Mouse (Mus musculus) hindbrain, embryonic 14.5 days (tissue): ENCODE measurements around the gene Pram1. TPM values are rescaled to one million over a fixed set of nuclear protein-coding genes. Genes with fewer than 3 reads are reported as not detected.

Source experiments
- ATAC-seq: fragments of 200-750 bp; cut with Nextera tagmentation; 2 replicates; pipeline ENCODE4 v1.8.0; 2017; ENCODE audit warnings: moderate number of reproducible peaks, mild to moderate bottlenecking, moderate TSS enrichment, moderate library complexity; ENCODE audit not compliant: low FRiP score
- DNase-seq: peaks from one replicate; pipeline ENCODE4 v3.0.0-alpha.2; 2015; ENCODE audit warnings: low spot score
- H3K27ac ChIP-seq: fragments of 300-500 bp; sonication (generic); 2 replicates; pipeline ENCODE4 v1.5.1; 2014; ENCODE audit warnings: mild to moderate bottlenecking, moderate library complexity
- H3K27me3 ChIP-seq: fragments of 300-500 bp; sonication (generic); 2 replicates; pipeline ENCODE4 v1.6.1; 2014; ENCODE audit warnings: mild to moderate bottlenecking, low read length, mixed read lengths; ENCODE audit not compliant: control insufficient read depth, insufficient read depth
- H3K36me3 ChIP-seq: fragments of 300-500 bp; sonication (generic); replicated peaks from 2 replicates; pipeline ENCODE4 v1.6.1; 2014; ENCODE audit not compliant: control insufficient read depth, insufficient read depth
- H3K4me1 ChIP-seq: fragments of 300-500 bp; sonication (generic); replicated peaks from 2 replicates; pipeline ENCODE4 v1.6.1; 2014; ENCODE audit warnings: antibody characterized with exemption, low read length, mixed read lengths; ENCODE audit not compliant: control insufficient read depth, insufficient read depth
- H3K4me2 ChIP-seq: fragments of 300-500 bp; sonication (generic); replicated peaks from 2 replicates; pipeline ENCODE4 v1.6.1; 2014; ENCODE audit warnings: mild to moderate bottlenecking, moderate library complexity
- H3K4me3 ChIP-seq: fragments of 300-500 bp; sonication (generic); replicated peaks from 2 replicates; pipeline ENCODE4 v1.5.1; 2014; ENCODE audit warnings: mild to moderate bottlenecking, low read length
- H3K9ac ChIP-seq: fragments of 300-500 bp; sonication (generic); 2 replicates; pipeline ENCODE4 v1.6.1; 2014
- H3K9me3 ChIP-seq: fragments of 300-500 bp; sonication (generic); 2 replicates; pipeline ENCODE4 v1.6.1; 2016; ENCODE audit warnings: low read length; ENCODE audit not compliant: control insufficient read depth
- WGBS: fragments of 180-500 bp; shearing (Covaris S2); extraction: QIAGEN DNeasy Blood & Tissue Kit; methylation state at CpG from one replicate; pipeline ENCODE4 v1.1.7; 2014; 5-methylcytosine and 5-hydroxymethylcytosine counted together
- polyA plus RNA-seq: library from polyadenylated mRNA; unstranded; fragments of >200 nt; fragmentation: Nextera tagmentation; extraction: Ambion mirVana; gene quantifications from 2 replicates; pipeline ENCODE4 v1.2.1, GENCODE M21; 2014

Pram1 gene
- polyA plus RNA-seq, 1 experiment from 2014 or later: 0.37 TPM

DNA sequence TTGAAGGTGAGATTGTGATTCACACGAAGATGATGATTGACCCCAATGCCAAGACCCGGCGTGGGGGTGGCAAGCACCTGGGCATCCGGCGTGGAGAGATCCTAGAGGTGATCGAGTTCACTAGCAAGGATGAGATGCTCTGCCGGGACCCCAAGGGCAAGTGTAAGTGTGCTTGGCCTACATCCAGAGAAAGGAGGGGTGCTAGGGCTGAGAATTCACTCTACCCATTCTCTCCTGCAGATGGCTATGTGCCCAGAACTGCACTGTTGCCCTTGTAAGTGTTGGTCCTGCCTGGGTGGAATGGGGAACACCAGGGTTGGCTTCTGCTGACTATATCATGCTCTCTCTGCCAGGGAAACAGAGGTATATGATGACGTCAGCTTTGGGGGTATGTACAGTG lies 7.2 kb downstream of the Pram1 start:
- DNase-seq (no peak), ATAC-seq (no peak)
- Histone ChIP-seq H3K27ac (no peak overlapping the region), H3K4me3 (no peak overlapping the region), H3K4me2 (no peak overlapping the region), H3K9ac (no peak overlapping the region), H3K27me3 (no peaks in the 10 kb centered on the region), H3K9me3 (no peaks in the 10 kb centered on the region), H3K4me1 (no peaks in the 10 kb centered on the region), H3K36me3 (peaks cover 89% of the 10 kb centered on the region)
- 96% methylated on average over 8 of the region's 8 CpGs for WGBS

DNA sequence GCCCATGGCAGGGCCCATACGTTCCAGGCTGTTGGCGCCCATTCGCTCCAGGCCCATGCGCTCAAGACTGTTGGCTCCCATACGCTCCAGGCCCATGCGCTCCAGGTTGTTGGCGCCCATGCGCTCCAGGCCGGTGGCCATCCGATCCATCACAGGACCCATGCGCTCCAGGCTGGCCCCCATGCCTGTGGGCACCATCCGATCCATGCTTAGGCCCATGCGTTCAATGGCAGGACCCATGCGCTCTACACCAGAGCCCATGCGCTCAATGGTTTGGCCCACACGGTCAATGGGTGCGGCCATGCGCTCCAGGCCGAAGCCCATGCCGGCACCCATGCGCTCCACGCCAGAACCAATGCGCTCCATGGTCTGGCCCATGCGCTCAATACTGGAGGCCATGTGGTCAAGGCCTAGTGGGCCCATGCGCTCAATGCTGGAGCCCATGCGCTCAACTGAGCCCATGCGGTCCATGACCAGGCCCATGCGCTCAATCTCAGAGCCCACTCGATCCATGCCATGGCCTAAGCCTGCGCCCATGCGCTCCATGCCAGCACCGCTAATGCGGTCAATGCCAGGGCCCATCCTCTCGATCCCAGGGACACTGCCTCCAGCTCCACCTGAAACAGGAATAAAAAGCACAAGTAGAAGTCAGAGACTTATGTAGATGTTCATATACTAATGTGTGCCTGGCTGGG lies 12.1 kb downstream of the Pram1 start:
- DNase-seq (no peak), ATAC-seq (peak; percentile 46; the same call in 1 of the 2 replicates)
- H3K36me3 ChIP-seq: peaks cover 98% of the 10 kb centered on the region
- no peaks in the 10 kb centered on the region for H3K4me1 ChIP-seq
- WGBS: 98% methylated on average over 34 of the region's 34 CpGs
- H3K9me3 ChIP-seq: no peaks in the 10 kb centered on the region
- no peaks in the 10 kb centered on the region for H3K27me3 ChIP-seq
- no peak overlapping the region for H3K4me2 ChIP-seq
- H3K4me3 ChIP-seq: no peak overlapping the region
- H3K9ac ChIP-seq: no peak overlapping the region
- no peak overlapping the region for H3K27ac ChIP-seq

DNA sequence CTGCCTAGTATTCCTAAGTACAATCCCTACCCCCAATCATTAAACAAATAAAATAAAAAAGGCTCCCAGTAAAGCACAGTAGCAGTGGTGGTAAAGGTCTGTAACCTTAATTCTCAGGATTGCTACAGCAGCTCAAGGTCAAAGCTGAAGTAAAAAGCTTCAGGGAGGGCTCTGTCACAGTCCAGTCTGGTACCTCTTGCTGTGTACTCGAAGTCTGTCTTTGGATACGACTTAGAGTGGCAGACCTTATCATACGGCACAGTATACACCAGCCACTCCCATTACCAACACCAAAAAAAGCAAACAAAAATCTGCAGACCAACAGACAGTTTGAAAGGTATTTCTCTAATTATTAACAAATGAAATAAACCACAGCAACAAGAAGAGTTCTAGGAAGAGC lies 29.0 kb downstream of the Pram1 start:
- H3K27ac ChIP-seq: no peak overlapping the region
- H3K9ac ChIP-seq: no peak overlapping the region
- 93% methylated on average over 3 of the region's 3 CpGs for WGBS
- no peaks in the 10 kb centered on the region for H3K4me1 ChIP-seq
- H3K36me3 ChIP-seq: peaks cover 67% of the 10 kb centered on the region
- no peak for ATAC-seq
- no peak for DNase-seq
- H3K9me3 ChIP-seq: no peaks in the 10 kb centered on the region
- no peaks in the 10 kb centered on the region for H3K27me3 ChIP-seq
- no peak overlapping the region for H3K4me2 ChIP-seq
- H3K4me3 ChIP-seq: no peak overlapping the region

DNA sequence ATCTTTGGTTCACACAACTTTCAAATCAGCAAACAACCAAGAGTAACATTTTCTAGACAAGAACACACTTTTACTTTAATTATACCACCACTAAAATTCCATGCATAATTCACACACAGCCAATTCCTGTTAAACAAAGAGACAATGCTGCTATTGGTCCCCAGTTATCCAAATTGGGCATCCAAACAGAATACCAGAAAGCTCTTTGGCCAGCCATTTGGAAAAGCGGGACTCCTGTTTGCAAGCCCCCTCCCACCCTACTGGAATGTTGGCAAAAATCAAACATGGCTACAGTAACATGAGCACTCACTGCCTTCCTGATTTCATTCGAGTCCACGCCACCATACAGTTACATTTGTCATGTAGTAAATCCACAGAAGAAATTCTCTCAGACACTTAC lies 31.8 kb downstream of the Pram1 start:
- Histone ChIP-seq H3K27me3 (no peaks in the 10 kb centered on the region), H3K9ac (no peak overlapping the region), H3K9me3 (no peaks in the 10 kb centered on the region), H3K4me1 (no peaks in the 10 kb centered on the region), H3K4me2 (no peak overlapping the region), H3K27ac (no peak overlapping the region), H3K36me3 (peaks cover 51% of the 10 kb centered on the region), H3K4me3 (no peak overlapping the region)
- ATAC-seq: no peak
- WGBS: 91% methylated on average over 3 of the region's 3 CpGs
- no peak for DNase-seq

DNA sequence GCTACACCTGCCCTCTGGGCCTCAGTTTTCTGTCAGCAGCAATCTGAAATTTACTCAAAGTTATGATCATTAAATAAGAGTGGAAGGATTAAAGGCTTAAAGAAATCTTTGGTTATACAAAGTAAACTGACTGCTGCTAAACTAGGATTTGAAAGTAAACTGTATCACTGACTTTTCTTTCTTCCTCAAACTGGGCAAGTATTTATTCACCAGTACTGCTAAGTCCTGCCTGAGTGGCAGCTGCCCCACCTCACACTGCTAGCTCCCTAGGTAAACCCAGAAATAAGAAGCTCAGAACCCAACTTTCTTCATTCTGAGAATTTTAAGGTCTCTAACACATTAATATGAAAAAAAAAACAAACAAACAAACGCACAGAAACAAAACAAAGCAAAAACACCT lies 36.0 kb downstream of the Pram1 start:
- ATAC-seq: no peak
- H3K9ac ChIP-seq: no peak overlapping the region
- no peaks in the 10 kb centered on the region for H3K4me1 ChIP-seq
- no peak for DNase-seq
- H3K27ac ChIP-seq: no peak overlapping the region
- WGBS: 83% methylated on average over 1 of the region's 1 CpGs
- H3K36me3 ChIP-seq: peaks cover 33% of the 10 kb centered on the region
- no peak overlapping the region for H3K4me2 ChIP-seq
- no peaks in the 10 kb centered on the region for H3K27me3 ChIP-seq
- H3K9me3 ChIP-seq: no peaks in the 10 kb centered on the region
- H3K4me3 ChIP-seq: no peak overlapping the region

GRCm38 (mm10) chr17:33675452-33675851 lies 37.6 kb downstream of the Pram1 start:
- Histone ChIP-seq H3K27me3 (no peaks in the 10 kb centered on the region), H3K36me3 (peaks cover 31% of the 10 kb centered on the region), H3K4me3 (no peak overlapping the region), H3K9ac (no peak overlapping the region), H3K9me3 (no peaks in the 10 kb centered on the region), H3K4me2 (no peak overlapping the region), H3K27ac (no peak overlapping the region), H3K4me1 (no peaks in the 10 kb centered on the region)
- no peak for DNase-seq
- no peak for ATAC-seq

DNA sequence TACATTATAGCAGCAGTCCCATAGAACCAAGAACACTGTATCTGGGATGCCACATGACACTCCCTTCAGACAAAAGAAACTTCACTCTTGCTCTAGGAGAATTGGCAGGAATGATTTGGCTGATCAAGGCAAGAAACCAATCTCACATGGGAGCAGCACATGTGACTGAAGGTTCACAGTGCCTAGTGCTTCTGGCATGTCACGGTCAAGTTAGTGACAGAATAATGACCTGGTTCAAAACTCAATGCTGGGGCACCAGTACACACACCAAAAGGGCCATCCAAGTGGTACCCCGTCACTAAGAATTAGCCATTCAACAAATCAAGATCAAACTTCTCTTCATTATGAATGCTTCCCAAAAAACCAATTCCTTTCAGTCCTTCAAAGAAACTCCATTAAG lies 38.2 kb downstream of the Pram1 start:
- Histone ChIP-seq H3K4me3 (no peak overlapping the region), H3K9me3 (no peaks in the 10 kb centered on the region), H3K36me3 (peaks cover 31% of the 10 kb centered on the region), H3K27ac (no peak overlapping the region), H3K4me2 (no peak overlapping the region), H3K9ac (no peak overlapping the region), H3K4me1 (peaks cover 5% of the 10 kb centered on the region), H3K27me3 (no peaks in the 10 kb centered on the region)
- ATAC-seq (no peak), DNase-seq (no peak)
- WGBS: 98% methylated on average over 2 of the region's 2 CpGs

GRCm38 (mm10) chr17:33678771-33679170 lies 40.9 kb downstream of the Pram1 start:
- no peak for DNase-seq
- Histone ChIP-seq H3K27me3 (no peaks in the 10 kb centered on the region), H3K4me3 (no peak overlapping the region), H3K9me3 (no peaks in the 10 kb centered on the region), H3K4me2 (no peak overlapping the region), H3K27ac (no peak overlapping the region), H3K4me1 (peaks cover 32% of the 10 kb centered on the region), H3K9ac (no peak overlapping the region), H3K36me3 (peaks cover 26% of the 10 kb centered on the region)
- no peak for ATAC-seq

GRCm38 (mm10) chr17:33681767-33682166 lies 43.9 kb downstream of the Pram1 start:
- DNase-seq (no peak), ATAC-seq (no peak)
- Histone ChIP-seq H3K36me3 (peaks cover 14% of the 10 kb centered on the region), H3K9ac (no peak overlapping the region), H3K9me3 (no peaks in the 10 kb centered on the region), H3K4me1 (peaks cover 43% of the 10 kb centered on the region), H3K4me3 (no peak overlapping the region), H3K27me3 (no peaks in the 10 kb centered on the region), H3K27ac (no peak overlapping the region), H3K4me2 (peak overlapping the region; percentile 17)

DNA sequence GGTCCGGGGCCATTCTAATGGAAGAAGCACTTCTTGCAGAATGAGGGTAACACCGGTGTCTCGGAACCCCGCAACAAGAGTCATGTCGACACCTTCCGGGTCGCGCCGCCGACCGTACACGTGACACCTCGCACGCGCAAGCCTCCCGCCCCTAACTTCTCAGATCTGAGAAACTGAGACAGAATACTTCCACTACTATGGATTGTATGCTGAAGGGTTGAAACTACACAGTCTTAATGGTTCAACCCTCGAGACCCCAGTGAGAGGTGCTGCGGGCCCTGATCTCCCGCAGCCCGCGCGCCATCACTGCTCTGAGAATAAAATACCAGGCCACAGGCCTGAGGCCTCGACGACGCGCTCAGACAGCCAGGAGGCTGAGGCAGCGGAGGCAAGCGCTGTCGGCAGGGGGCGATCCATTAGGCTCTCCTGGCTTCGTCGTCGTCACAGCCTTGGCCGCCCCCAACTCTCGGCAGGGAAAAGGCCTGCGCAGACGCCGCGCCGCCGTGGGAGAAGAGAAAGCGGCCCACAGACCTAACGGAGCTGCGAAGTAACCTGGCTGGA lies 46.9 kb downstream of the Pram1 start:
- peak overlapping the region; percentile 83 for H3K4me3 ChIP-seq
- H3K27ac ChIP-seq: peak overlapping the region; percentile 97
- no peaks in the 10 kb centered on the region for H3K27me3 ChIP-seq
- 0% methylated on average over 36 of the region's 44 CpGs for WGBS
- H3K4me1 ChIP-seq: peaks cover 43% of the 10 kb centered on the region
- H3K4me2 ChIP-seq: peak overlapping the region; percentile 99
- H3K36me3 ChIP-seq: peaks cover 5% of the 10 kb centered on the region
- peak; percentile 84 for ATAC-seq
- DNase-seq: peak; percentile 70
- H3K9ac ChIP-seq: peak overlapping the region; percentile 95
- no peaks in the 10 kb centered on the region for H3K9me3 ChIP-seq
